Mouse (Mus musculus): ENCODE measurements at regions not wholly inside any gene's neighbourhood (a gene's known extent, or its start where the extent isn't known, plus 50 kb on each side); places are given as distances from the start of the nearest gene placed in this dataset.

GRCm38 (mm10) chr3:123918140-123918539, 227.5 kb upstream of the Ndst3 start:
- no peak for DNase-seq (ENCODE audit: low read depth, low spot score)

DNA sequence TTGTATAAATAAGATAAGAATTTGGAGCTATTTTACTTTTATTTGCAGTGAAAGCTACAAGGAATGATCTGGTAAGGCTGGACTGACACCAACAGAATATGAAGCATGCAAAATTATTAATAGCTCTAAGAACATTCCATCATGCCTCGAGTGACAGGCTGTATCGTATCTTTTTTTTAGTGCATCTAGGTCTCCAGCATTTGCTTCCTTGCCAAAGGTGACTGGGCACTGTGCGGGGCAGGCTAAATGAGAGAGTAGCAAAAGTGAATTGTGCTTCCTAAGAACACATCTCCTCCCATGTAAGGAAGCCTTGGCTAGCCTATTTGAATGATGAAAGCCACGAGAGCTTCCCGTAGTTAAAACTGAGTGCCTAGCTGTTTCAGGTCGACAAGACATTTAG, 261.5 kb upstream of the Ndst3 start:
- no peak for DNase-seq (ENCODE audit: low read depth, low spot score)

GRCm38 (mm10) chr3:123967373-123967772, 276.7 kb upstream of the Ndst3 start:
- DNase-seq (ENCODE audit: low read depth, low spot score), result no peak

GRCm38 (mm10) chr3:123972367-123972766, 281.7 kb upstream of the Ndst3 start:
- DNase-seq (ENCODE audit: low read depth, low spot score), result peak; percentile 47

DNA sequence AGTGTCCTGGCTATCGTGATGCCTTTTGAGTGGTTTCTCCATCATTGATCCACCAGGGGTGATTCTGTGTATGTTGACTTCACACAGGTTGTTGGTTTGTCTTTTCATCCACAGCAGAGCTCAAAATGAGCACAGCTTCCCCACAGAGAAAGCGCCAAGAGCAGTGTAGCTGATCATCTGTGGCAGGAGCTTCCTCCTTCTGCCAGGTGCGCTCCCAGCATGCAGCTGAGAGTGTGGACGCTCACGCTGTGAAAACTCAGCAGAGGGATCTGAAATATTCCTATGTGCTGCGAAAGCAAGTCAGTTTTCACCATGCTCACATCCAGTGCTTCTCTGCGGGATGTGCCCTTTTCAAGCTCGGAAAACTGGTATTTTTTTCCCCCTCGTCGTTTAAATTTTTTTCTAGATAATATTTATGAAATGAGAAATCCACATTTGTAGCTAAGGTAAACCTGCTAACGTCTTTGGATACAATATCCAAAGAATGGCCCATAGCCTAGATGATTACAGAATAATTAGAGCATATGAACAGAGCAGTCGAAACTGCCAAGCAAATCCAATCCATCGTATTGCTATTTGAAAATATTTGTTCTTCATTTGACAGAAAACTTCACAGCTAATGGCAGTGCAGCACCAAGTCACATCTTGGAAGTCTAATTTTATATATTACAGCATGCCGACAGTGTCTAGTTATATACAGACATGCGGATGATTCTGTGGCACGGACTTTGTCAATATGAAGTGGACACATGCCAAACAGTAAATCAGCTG, 283.3 kb upstream of the Ndst3 start:
- DNase-seq (ENCODE audit: low read depth, low spot score), result peak; percentile 2

- no peak for DNase-seq (ENCODE audit: low read depth, low spot score)
These were observed 285.8 kb upstream of the Ndst3 start for GRCm38 (mm10) chr3:123976475-123976874.

- DNase-seq (ENCODE audit: low read depth, low spot score), result no peak
These were observed 286.5 kb upstream of the Ndst3 start for GRCm38 (mm10) chr3:123977168-123977567.

GRCm38 (mm10) chr3:123983045-123983444, 292.4 kb upstream of the Ndst3 start:
- DNase-seq (ENCODE audit: low read depth, low spot score), result no peak

DNA sequence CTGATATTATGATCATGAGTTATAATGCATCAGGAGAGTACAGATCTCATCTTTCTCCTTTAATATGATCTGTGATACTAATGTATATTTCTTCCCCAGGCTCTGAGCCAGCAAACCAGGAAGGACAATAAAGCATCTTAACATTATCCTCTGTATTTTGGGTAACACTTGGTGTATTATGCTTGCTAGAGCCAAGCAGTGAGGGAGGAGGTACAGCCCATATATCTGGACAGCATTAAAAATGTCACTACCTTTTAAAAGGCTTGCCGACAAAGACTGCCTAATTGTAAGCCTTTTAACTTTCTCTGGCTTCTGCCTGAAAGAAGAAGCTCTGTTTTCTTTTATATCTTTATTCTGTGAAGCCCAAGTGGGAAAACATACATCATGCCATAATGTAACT, 292.9 kb upstream of the Ndst3 start:
- no peak for DNase-seq (ENCODE audit: low read depth, low spot score)

- no peak for DNase-seq (ENCODE audit: low read depth, low spot score)
These were observed 293.4 kb upstream of the Ndst3 start for GRCm38 (mm10) chr3:123984028-123984427.

DNA sequence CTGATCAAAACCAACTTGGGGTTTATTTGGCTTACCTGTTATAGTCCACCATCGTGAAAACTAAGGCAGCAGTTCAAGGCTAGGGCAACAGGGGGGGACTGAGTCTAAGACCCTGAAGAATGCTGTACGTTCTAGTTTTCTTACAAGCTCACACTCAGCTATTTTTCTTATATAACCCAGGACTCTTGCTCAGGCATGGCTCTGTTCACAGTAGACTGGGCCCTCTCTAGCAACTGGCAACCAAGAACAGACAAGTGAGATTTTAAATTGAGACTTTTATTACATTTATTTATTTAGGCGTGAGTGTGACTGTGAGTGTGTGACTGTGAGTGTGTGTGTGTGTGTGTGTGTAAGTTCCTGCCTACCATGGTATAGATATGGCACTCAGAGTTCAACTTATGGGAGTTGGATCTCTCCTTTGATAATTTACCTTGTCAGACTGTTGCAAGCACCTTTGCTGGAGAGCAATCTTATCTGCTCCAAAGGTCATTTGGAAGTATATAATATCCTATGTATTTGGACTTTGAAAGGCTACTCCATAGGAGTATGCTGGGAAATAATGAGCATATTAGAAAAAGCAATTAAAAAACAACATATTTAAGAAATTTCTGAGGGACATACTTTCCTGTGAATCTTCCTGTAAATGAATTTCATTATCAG, 309.4 kb upstream of the Ndst3 start:
- DNase-seq (ENCODE audit: low read depth, low spot score), result no peak

- no peak for DNase-seq (ENCODE audit: low read depth, low spot score)
These were observed 310.2 kb upstream of the Ndst3 start for GRCm38 (mm10) chr3:124000883-124001282.

- no peak for DNase-seq (ENCODE audit: low read depth, low spot score)
These were observed 309.0 kb upstream of the Tram1l1 start for GRCm38 (mm10) chr3:124011685-124012084.

GRCm38 (mm10) chr3:124018618-124019017, 302.0 kb upstream of the Tram1l1 start:
- DNase-seq (ENCODE audit: low read depth, low spot score), result no peak

- DNase-seq (ENCODE audit: low read depth, low spot score), result no peak
These were observed 294.5 kb upstream of the Tram1l1 start for GRCm38 (mm10) chr3:124026188-124026587.

DNA sequence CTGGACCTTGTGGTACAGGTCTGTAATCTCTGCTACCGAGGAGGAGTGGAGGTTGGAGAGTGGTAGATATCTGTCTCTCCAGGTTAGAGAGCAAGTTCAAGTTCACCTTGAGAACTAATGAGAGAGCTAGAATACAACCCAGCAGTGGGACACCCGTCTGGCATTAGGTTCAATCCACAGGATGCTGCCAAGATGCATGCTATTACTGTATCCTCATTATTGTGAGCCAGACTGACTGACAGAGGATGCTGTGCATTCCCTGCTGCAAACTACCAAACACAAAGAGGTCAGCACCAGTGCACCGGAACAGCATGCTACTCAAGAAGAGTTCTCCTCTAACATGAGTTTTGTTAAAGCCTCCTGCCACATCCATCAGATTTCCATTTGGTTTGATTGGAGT, 253.6 kb upstream of the Tram1l1 start:
- DNase-seq (ENCODE audit: low read depth, low spot score), result no peak

DNA sequence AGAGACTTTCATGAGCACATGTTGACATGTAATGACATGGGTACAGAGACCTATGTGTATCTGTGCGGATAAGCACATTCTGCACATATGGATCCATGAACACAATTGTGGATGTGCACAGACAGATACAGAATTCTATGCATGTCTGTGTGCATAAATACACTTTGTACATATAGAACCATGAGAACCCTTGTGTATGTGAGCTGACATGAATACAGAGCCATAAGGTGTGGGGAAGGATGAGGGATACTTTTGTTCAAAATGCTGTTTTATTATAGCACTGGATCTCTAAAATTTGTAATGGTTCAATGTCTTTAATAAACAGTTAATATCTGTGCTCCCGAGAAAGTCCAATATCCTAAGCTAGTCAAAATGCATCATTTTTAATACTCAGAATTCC, 253.1 kb upstream of the Tram1l1 start:
- no peak for DNase-seq (ENCODE audit: low read depth, low spot score)

DNA sequence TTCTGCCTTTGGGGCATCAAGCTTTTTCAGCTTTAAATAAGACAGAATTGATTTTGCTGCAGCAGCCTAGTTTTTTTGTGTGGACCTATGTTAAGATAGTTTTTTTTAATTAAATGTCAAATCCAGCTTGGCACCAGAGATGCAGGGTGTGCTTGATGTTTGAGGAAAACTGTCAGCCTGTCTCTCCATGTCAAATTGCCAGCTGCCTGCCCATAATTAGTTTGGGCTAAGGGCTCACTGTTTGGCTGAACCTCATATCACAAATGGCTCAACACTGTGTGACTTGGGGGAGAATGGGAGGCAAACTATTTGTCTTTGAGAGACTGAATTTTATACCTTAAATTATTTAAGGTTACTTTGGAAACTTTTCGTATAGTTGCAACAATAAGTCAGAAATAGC, 252.7 kb upstream of the Tram1l1 start:
- no peak for DNase-seq (ENCODE audit: low read depth, low spot score)

DNA sequence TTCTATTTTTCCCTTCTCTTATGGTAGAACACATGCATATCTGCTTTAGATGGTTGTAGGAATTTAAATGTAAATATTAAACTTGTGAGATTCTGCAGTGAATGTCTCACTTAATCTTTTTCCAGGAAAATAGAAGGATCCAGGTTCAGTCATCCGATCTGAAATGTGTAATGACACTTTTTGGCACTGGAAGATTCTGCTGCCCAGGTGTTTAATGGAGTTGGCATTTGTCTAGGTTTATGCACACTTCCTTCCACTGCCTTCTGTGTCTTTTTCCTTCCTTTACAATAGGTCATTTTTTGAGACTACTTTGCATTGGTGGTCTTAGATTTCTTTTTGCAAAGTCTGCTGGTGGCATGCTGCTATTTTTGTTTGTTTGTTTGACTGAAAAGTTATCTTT, 251.5 kb upstream of the Tram1l1 start:
- DNase-seq (ENCODE audit: low read depth, low spot score), result no peak

GRCm38 (mm10) chr3:124075974-124076606, 244.6 kb upstream of the Tram1l1 start:
- no peak for DNase-seq (ENCODE audit: low read depth, low spot score)

DNA sequence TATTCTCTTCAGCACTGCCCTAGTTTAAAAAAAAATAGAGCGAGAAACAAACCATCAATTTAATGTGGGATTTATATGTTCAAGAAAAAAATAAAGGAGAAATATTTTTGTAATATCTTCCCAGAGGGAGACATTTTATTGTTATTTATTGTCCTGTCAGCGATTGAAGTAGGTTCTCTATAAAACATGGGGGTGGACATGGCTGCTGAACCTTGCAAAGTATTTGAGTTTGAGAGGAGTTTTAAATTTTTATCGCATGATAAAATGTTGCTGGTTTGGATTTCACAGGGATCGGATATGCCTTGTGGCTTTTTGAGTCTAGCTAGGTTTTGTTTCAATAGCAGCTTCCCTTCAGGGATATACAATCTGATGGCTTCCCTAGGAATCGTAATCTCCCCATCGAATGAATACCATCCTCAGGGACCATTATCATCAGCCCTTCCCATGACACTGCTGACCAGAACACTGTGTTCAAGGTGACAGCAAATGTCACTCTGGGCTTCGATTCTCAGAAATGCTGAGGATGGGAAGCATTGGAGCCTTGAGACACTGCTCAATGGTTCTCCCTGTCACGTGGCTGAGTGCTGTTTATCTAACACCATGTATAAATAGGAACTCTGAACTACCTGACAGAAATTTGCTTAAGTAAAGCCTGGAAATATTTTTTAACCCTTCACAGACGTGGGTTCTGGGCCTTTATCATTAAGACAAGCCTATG, 228.1 kb upstream of the Tram1l1 start:
- DNase-seq (ENCODE audit: low read depth, low spot score), result no peak

DNA sequence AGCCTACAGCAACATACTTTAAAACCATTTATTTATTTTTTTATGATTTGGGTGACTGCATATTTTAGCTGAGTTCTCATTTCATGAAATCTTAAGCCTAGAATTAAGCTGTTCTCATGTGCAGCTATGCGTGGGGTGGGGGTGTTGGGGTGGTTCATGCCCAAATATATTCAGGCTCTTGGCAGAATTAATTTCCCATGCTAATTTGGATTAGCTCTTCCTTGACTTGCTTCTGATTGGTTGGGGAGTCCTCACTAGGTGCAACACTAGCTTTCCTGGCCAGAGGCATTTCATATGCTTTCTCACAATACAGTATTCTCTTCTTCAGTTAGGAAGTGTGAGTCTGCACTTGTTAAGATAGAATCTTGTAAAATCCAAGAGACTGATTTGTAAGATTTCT, 206.7 kb upstream of the Tram1l1 start:
- DNase-seq (ENCODE audit: low read depth, low spot score), result no peak
